Mouse (Mus musculus): Measurements from ENCODE around the gene Rasgef1b.

DNA sequence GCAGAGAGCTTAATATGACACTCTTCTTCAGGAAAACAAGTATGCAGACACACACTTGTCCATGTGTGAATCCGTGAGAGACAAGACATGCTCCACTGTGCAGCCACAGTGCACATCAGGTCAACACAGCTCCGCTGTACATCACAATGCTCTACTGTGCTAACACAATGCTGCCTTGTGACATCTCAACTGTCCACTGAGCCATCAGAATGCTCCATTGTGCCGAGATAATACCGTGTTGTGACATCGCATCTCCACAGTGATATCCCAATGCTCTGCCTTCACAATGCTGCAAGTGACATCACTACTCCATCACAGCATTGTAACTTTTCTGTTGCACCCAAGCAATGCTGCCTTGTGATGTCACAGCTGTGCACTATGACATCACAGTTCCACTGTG, 334.3 kb downstream of the Rasgef1b start:
- TF ChIP-seq CTCF (IDR thresholded peaks at IDR 0.05; ENCODE audit: low read depth, low read length) (no peak), POLR2A (IDR thresholded peaks at IDR 0.05; ENCODE audit: extremely low read depth, insufficient read depth, low read length) (no peak)

Measured in liver, adult 2 months (tissue).